Mouse (Mus musculus): Measurements from ENCODE around the gene Mctp1. TPM values are rescaled to one million over a fixed set of nuclear protein-coding genes. Genes with fewer than 3 reads are reported as not detected.

Gene Mctp1
- polyA plus RNA-seq (2017; shearing (Covaris generic)), result 1 to 10 TPM; 2.8 to 7.8 TPM

DNA sequence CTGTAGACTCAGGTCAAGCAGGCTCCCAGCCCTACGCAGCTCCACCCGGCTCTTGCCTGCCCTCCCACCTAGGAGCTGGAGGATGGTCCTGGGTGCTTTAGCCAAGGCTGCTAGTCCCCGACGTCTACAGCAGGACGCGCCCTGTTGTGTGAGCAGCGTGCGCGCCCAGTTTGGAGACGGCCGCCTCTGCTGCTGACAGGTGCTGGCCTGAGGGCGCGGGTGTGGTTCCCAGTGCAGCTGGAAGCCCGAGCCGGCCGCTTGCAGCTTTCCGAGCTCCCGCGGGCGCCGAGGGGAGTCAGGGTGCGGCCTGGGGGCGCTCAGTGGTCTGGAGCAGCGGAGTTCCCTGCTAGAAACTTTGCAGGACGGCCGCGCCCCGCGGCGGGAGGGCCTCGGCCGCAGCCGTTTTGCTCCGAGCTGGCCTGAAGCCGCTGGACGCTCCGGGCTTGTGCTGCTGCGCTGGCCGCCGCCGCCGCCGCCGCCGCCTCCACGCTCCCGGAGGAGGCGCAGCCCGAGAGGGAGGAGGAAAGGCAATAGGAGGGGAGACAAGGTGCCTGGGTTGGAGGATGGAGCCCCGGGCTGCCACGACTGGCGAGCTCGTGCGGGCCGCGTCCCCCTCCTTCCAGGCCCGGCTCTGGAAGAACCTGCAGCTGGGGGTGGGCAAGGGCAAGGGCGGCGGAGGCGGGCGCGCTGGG is at the start of gene Mctp1:
TSS of gene Mctp1 (plus strand) at position 564 of the 692 bp plus-strand sequence.

Other genes starting within 250 kb of the Mctp1 start
- gene Fam81b, start 79.5 kb upstream of the Mctp1 start, polyA plus RNA-seq (2017; shearing (Covaris generic)), result not detected

Data from activated CD4-positive, CD25-positive, alpha-beta regulatory T cell (primary cell).